Mouse (Mus musculus) leukemia stem cell, adult 10-12 weeks (primary cell): ENCODE results near the gene Rhof. TPM values are rescaled to one million over a fixed set of nuclear protein-coding genes. Genes with fewer than 3 reads are reported as not detected.

Experiments
- polyA plus RNA-seq: library from polyadenylated mRNA; stranded (reverse); fragments of >175 nt; gene quantifications from 2 replicates; pipeline ENCODE4 v1.2.3, GENCODE M21; 2012; ENCODE audit warnings: low replicate concordance

Rhof gene
- 5.6 and 7.0 TPM in 2 replicates for polyA plus RNA-seq

DNA sequence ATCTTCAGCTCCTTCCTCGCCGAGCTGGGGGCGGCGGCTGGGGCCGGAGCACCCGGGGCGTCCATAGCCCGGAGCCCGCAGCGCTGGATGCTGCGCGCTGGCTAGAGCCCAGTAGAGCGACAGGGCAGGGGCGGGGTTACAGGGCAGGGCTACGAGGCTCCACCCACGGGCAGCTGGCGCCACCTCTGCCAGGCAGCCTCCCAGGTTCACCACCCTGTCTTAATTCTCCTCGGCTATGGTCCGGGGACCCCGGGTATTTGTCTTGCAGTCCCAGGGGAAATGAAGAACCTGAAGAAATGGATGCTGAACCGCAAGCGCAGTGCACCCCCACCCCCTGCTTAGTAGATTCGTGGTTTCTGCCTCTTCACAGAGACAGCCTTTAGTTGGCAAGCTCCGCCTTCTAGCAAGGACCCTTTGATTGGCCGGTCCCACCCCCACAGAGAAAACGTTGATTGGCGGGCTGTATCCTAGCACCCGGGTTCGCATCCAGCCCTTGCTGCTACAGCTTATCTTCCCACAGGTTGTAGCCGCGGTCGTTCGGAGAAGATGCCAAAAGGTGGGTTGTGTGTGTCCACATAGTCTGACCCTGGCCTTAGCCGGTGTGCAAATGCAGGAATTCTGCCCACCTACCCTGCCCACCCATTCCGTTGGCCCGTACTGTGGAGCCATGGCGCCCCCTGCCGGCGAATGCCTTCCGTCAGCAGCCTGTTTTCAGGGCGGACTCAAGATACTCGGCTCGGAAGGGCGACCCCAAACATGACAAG, at the start of gene Rhof:
Gene Rhof, minus strand, starts transcription at position 385 of the 764 bp plus-strand sequence.

DNA sequence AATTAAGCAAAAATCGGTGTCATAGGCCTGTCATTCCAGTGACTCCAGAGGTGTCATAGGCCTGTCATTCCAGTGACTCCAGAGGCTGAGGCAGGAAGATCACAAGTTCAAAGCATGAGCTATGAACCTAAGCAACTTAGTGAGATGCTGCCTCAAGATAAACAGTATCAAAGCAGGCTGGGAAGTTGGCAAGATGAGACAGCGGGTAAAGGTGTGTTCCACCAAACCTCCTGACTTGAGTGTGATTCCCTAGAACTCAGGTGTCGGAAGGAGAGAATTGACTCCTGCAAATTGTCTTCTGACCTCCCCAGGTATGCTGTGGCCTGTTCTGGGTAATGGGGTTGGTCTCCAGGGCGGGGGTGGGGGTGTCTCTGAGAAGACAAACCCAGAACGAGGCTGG, 36.8 kb upstream of the Rhof start, which contains the start of gene Psmd9:
Gene Psmd9, plus strand, starts transcription at position 130 of the 400 bp plus-strand sequence.

DNA sequence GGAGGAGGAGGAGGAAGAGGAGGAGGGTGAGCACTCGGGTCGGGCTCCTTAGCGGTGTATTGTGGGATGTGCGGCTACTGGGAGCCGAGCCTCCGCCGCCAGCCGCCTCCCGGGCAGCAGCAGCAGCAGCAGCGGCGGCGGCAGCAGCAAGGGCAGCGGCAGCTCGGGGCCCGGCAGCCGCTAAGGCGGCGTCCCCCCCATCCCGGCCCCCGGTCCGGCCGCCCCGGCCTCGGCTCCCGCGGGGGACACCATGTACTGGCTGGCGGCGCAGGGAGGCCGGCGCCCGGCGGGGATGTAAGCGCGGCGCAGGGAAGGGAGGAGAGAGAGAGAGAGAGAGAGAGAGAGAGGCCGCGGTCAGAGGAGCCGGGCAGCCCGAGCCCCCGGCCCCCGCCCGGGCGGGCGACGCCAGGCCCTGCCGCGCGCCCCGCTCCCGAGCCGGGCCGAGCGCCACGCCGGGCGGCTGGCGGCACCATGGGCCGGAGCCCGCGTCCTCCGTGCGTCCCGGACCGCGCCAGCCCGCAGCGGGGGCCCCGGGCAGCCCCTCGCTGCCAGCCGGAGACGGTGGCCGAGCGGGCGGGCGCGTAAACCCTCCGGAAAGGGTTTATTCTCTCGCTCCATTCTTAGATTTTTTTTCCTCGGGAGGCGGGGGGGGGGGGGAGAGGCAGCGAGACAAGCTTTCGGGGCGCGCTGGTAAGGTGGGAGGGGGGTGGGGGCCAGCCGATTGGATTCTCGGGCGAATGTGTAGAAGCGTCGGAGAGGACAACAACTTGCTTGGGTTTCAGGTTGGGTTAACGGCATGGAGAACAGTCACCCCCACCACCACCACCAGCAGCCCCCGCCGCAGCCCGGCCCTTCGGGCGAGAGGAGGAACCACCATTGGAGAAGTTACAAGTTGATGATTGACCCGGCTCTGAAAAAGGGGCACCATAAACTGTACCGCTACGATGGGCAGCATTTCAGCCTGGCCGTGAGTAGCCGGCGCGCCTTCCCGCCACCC, 10.0 kb upstream of the Rhof start, which contains the start of gene Setd1b:
Gene Setd1b, plus strand, starts transcription at position 33 of the 997 bp plus-strand sequence.

DNA sequence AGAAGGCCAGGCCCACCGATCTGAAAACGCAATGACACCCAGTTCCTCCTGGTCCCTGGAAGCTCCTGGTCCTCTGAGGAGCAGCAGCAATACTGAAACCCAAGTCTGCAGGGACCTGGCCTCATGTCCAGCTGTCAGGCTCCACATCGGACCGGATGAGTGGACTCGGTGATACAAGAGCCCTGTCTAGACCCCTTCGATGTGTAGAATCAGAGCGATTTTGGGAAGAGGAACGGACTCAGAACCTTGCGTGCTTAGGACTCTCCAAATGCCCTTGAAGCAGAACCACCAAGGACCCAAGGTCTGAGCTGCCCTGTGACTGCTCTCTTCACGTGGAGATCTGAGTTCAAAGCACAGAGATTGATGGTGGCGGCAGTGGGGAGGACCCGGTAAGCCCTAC, 64.4 kb downstream of the Rhof start, which contains the start of gene Tmem120b:
Gene Tmem120b, plus strand, starts transcription at position 301 of the 400 bp plus-strand sequence.

Other genes with a start within 250 kb of the Rhof start
- 79.9 and 112 TPM in 2 replicates for gene Kdm2b, start 142.9 kb downstream of the Rhof start, polyA plus RNA-seq
- gene Orai1, start 117.6 kb downstream of the Rhof start, polyA plus RNA-seq, result 15.0 and 32.4 TPM in 2 replicates
- not detected in 2 replicates for gene Morn3, start 85.7 kb downstream of the Rhof start, polyA plus RNA-seq
- 29.7 and 32.0 TPM in 2 replicates for gene Tmem120b, start 64.3 kb downstream of the Rhof start, polyA plus RNA-seq
- 104 and 112 TPM in 2 replicates for gene Setd1b, start 9.5 kb upstream of the Rhof start, polyA plus RNA-seq
- gene Psmd9, start 36.7 kb upstream of the Rhof start, polyA plus RNA-seq, result 58.7 and 153 TPM in 2 replicates
- not detected in 2 replicates for gene Hpd, start 50.0 kb upstream of the Rhof start, polyA plus RNA-seq
- not detected in 2 replicates for gene Wdr66, start 119.4 kb upstream of the Rhof start, polyA plus RNA-seq
- gene Bcl7a, start 211.1 kb upstream of the Rhof start, polyA plus RNA-seq, result 38.1 and 56.5 TPM in 2 replicates